Mouse (Mus musculus) layer of hippocampus, adult 8-10 months (tissue): ENCODE data around the gene Cdc37. TPM values are rescaled to one million over a fixed set of nuclear protein-coding genes. Genes with fewer than 3 reads are reported as not detected.

ENCODE experiments used
- DNase-seq, 2 experiments: peaks; one replicate each; pipeline ENCODE4 v3.0.0; 2022; ENCODE audit warnings: low spot score in 2 of 2
- total RNA-seq, 4 experiments: library from RNA; stranded (reverse); gene quantifications; 2 replicates each; pipeline ENCODE4 v1.2.4; 2022

Gene Cdc37
- total RNA-seq, 4 experiments from 2014 or later, result 116 to 151 (median 131) TPM

- DNase-seq, result no peak
Measured at GRCm38 (mm10) chr9:21138386-21138785, 11.4 kb downstream of the Cdc37 start.

- peak in 1 of 2 experiments; percentile 52 for DNase-seq
Measured at GRCm38 (mm10) chr9:21137229-21137628, 12.6 kb downstream of the Cdc37 start.

GRCm38 (mm10) chr9:21136401-21136800, 13.4 kb downstream of the Cdc37 start:
- DNase-seq, result no peak

- no peak for DNase-seq
Measured at GRCm38 (mm10) chr9:21135941-21136381, 13.8 kb downstream of the Cdc37 start.

- no peak for DNase-seq
Measured at GRCm38 (mm10) chr9:21135329-21135890, 14.4 kb downstream of the Cdc37 start.

- DNase-seq, result no peak
Measured at GRCm38 (mm10) chr9:21134595-21135328, 15.0 kb downstream of the Cdc37 start.

GRCm38 (mm10) chr9:21133064-21133707, 16.6 kb downstream of the Cdc37 start:
- DNase-seq, result no peak

GRCm38 (mm10) chr9:21132102-21132775, 17.5 kb downstream of the Cdc37 start:
- DNase-seq, result no peak

- DNase-seq, result peak; percentile 93 to 96
Measured at GRCm38 (mm10) chr9:21131059-21131956, 18.5 kb downstream of the Cdc37 start, which contains the start of gene Tyk2. Gene Tyk2 (minus strand): TSS chr9:21131243.

GRCm38 (mm10) chr9:21126259-21126627, 23.5 kb downstream of the Cdc37 start:
- DNase-seq, result no peak

- DNase-seq, result no peak
Measured at GRCm38 (mm10) chr9:21125502-21126258, 24.1 kb downstream of the Cdc37 start.

- no peak for DNase-seq
Measured at GRCm38 (mm10) chr9:21124837-21125236, 24.9 kb downstream of the Cdc37 start.

GRCm38 (mm10) chr9:21121483-21121882, 28.3 kb downstream of the Cdc37 start:
- no peak for DNase-seq

GRCm38 (mm10) chr9:21117073-21117472, 32.7 kb downstream of the Cdc37 start:
- DNase-seq, result no peak

GRCm38 (mm10) chr9:21115105-21115504, 34.7 kb downstream of the Cdc37 start:
- DNase-seq, result no peak

GRCm38 (mm10) chr9:21114190-21114589, 35.6 kb downstream of the Cdc37 start:
- no peak for DNase-seq

- DNase-seq, result no peak
Measured at GRCm38 (mm10) chr9:21113751-21114150, 36.0 kb downstream of the Cdc37 start.

- DNase-seq, result no peak
Measured at GRCm38 (mm10) chr9:21107607-21108237, 42.1 kb downstream of the Cdc37 start.

- DNase-seq, result no peak
Measured at GRCm38 (mm10) chr9:21105760-21106564, 43.8 kb downstream of the Cdc37 start.
